Mouse (Mus musculus): Measurements from ENCODE around the gene Gfpt1.
"Not testable (repeated sequence)": the region's sequence is repeated elsewhere in the genome, so short reads cannot be mapped to it uniquely, and the experiment has no call there.

Gene Gfpt1

DNA sequence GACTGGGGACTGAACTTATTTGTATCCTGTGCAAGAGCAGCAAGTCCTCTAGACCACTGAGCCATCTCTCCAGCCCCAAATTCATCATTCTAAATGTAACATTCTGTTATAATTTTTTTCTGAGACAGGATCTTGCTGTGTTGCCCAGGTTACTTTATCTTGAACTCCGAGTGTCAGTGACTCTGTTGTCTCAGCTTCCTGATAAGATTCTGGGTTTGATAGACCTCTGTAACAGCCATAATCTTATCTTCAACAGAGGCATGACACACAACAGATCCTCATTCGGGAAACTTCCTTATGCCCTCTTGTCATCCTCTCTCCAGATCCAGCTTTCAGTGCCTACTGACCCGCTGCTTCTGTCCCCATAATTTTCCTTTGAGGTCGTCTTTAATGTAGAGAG lies 30.1 kb downstream of the Gfpt1 start:
- Histone ChIP-seq H3K4me1 (replicated peaks; ENCODE audit: low read depth, low read length) (no peaks in the 10 kb centered on the region), H3K4me3 (replicated peaks; ENCODE audit: low read length) (no peak overlapping the region), H3K9me3 (ENCODE audit: low read length) (no peaks in the 10 kb centered on the region), H3K27me3 (ENCODE audit: insufficient read depth, low read length) (no peaks in the 10 kb centered on the region), H3K36me3 (ENCODE audit: insufficient read depth, low read length) (peaks cover 54% of the 10 kb centered on the region)
- TF ChIP-seq NANOG (IDR thresholded peaks at IDR 0.05; ENCODE audit: borderline replicate concordance, low read length) (no peak), CTCF (conservative IDR thresholded peaks at IDR 0.05; ENCODE audit: low read length) (no peak), POU5F1 (IDR thresholded peaks at IDR 0.05; ENCODE audit: borderline replicate concordance, low read length) (no peak)

GRCm38 (mm10) chr6:87075092-87075685 lies 32.5 kb downstream of the Gfpt1 start:
- no peak overlapping the region for H3K4me3 ChIP-seq (replicated peaks; ENCODE audit: low read length)
- no peaks in the 10 kb centered on the region for H3K9me3 ChIP-seq (ENCODE audit: low read length)
- no peaks in the 10 kb centered on the region for H3K27me3 ChIP-seq (ENCODE audit: insufficient read depth, low read length)
- no peaks in the 10 kb centered on the region for H3K4me1 ChIP-seq (replicated peaks; ENCODE audit: low read depth, low read length)
- peaks cover 36% of the 10 kb centered on the region for H3K36me3 ChIP-seq (ENCODE audit: insufficient read depth, low read length)
- no peak for TF ChIP-seq CTCF (conservative IDR thresholded peaks at IDR 0.05; ENCODE audit: low read length)

GRCm38 (mm10) chr6:87079457-87079856 lies 36.8 kb downstream of the Gfpt1 start:
- Histone ChIP-seq H3K36me3 (ENCODE audit: insufficient read depth, low read length) (peaks cover 43% of the 10 kb centered on the region), H3K4me3 (replicated peaks; ENCODE audit: low read length) (no peak overlapping the region), H3K27me3 (ENCODE audit: insufficient read depth, low read length) (no peaks in the 10 kb centered on the region), H3K4me1 (replicated peaks; ENCODE audit: low read depth, low read length) (no peaks in the 10 kb centered on the region), H3K9me3 (ENCODE audit: low read length) (no peaks in the 10 kb centered on the region)
- TF ChIP-seq POU5F1 (IDR thresholded peaks at IDR 0.05; ENCODE audit: borderline replicate concordance, low read length) (no peak), NANOG (IDR thresholded peaks at IDR 0.05; ENCODE audit: borderline replicate concordance, low read length) (no peak), CTCF (conservative IDR thresholded peaks at IDR 0.05; ENCODE audit: low read length) (no peak)

DNA sequence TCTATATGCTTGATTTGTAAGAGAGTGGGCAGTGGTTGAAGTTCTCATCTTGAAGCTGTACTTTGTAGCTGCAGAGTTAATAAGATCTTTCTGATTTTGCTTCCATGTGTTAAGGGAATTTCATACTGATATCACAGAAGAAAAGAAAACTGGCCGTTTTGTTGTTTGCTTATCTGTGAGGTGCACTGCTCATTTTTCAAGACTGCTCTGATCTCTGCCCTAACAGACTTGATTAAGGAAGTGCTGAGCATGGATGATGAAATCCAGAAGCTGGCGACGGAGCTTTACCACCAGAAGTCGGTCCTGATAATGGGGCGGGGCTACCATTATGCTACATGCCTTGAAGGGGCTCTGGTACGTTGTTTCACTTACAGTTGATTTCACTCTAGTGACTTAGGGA lies 42.4 kb downstream of the Gfpt1 start:
- H3K4me1 ChIP-seq (replicated peaks; ENCODE audit: low read depth, low read length): no peaks in the 10 kb centered on the region
- H3K4me3 ChIP-seq (replicated peaks; ENCODE audit: low read length): no peak overlapping the region
- TF ChIP-seq NANOG (IDR thresholded peaks at IDR 0.05; ENCODE audit: borderline replicate concordance, low read length): no peak
- TF ChIP-seq POU5F1 (IDR thresholded peaks at IDR 0.05; ENCODE audit: borderline replicate concordance, low read length): no peak
- no peak for TF ChIP-seq CTCF (conservative IDR thresholded peaks at IDR 0.05; ENCODE audit: low read length)
- no peaks in the 10 kb centered on the region for H3K27me3 ChIP-seq (ENCODE audit: insufficient read depth, low read length)
- no peaks in the 10 kb centered on the region for H3K9me3 ChIP-seq (ENCODE audit: low read length)
- peaks cover 64% of the 10 kb centered on the region for H3K36me3 ChIP-seq (ENCODE audit: insufficient read depth, low read length)

DNA sequence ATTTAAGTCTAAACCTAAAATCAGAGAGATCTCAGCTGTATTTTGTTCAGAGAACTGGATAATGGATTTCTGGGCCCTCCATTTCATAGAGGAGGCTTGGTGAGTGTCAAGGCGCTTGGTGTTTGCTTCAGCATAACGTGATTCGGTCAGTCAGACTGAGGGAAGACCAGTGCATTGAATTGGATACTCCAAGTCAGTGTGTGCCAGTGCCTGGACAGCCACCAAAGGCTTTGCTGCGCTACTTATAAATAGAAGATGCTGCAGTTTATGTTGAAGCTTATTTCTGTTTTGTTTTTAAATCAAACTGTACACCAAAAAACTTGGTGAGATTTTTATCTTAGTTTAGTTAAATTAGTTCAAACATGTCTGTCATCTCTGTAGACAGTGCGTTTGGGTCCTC lies 45.7 kb downstream of the Gfpt1 start:
- Histone ChIP-seq H3K27me3 (ENCODE audit: insufficient read depth, low read length) (no peaks in the 10 kb centered on the region), H3K36me3 (ENCODE audit: insufficient read depth, low read length) (peaks cover 50% of the 10 kb centered on the region), H3K9me3 (ENCODE audit: low read length) (no peaks in the 10 kb centered on the region), H3K4me3 (replicated peaks; ENCODE audit: low read length) (no peak overlapping the region), H3K4me1 (replicated peaks; ENCODE audit: low read depth, low read length) (no peaks in the 10 kb centered on the region)
- TF ChIP-seq POU5F1 (IDR thresholded peaks at IDR 0.05; ENCODE audit: borderline replicate concordance, low read length) (no peak), CTCF (conservative IDR thresholded peaks at IDR 0.05; ENCODE audit: low read length) (no peak), NANOG (IDR thresholded peaks at IDR 0.05; ENCODE audit: borderline replicate concordance, low read length) (no peak)

GRCm38 (mm10) chr6:87090877-87091276 lies 48.2 kb downstream of the Gfpt1 start:
- Histone ChIP-seq H3K4me3 (replicated peaks; ENCODE audit: low read length) (no peak overlapping the region), H3K27me3 (ENCODE audit: insufficient read depth, low read length) (no peaks in the 10 kb centered on the region)
- no peak for TF ChIP-seq CTCF (conservative IDR thresholded peaks at IDR 0.05; ENCODE audit: low read length)
- no peak for TF ChIP-seq POU5F1 (IDR thresholded peaks at IDR 0.05; ENCODE audit: borderline replicate concordance, low read length)
- no peak for TF ChIP-seq NANOG (IDR thresholded peaks at IDR 0.05; ENCODE audit: borderline replicate concordance, low read length)

GRCm38 (mm10) chr6:87092476-87092875 lies 49.8 kb downstream of the Gfpt1 start:
- no peaks in the 10 kb centered on the region for H3K9me3 ChIP-seq (ENCODE audit: low read length)
- no peak for TF ChIP-seq POU5F1 (IDR thresholded peaks at IDR 0.05; ENCODE audit: borderline replicate concordance, low read length)
- TF ChIP-seq CTCF (conservative IDR thresholded peaks at IDR 0.05; ENCODE audit: low read length): no peak
- no peak for TF ChIP-seq NANOG (IDR thresholded peaks at IDR 0.05; ENCODE audit: borderline replicate concordance, low read length)
- H3K4me1 ChIP-seq (replicated peaks; ENCODE audit: low read depth, low read length): no peaks in the 10 kb centered on the region

More at GRCm38 (mm10) chr6:87090877-87091276, 48.2 kb downstream of the Gfpt1 start:
- no peaks in the 10 kb centered on the region for H3K4me1 ChIP-seq (replicated peaks; ENCODE audit: low read depth, low read length)
- H3K9me3 ChIP-seq (ENCODE audit: low read length): no peaks in the 10 kb centered on the region
- H3K36me3 ChIP-seq (ENCODE audit: insufficient read depth, low read length): peaks cover 27% of the 10 kb centered on the region

DNA sequence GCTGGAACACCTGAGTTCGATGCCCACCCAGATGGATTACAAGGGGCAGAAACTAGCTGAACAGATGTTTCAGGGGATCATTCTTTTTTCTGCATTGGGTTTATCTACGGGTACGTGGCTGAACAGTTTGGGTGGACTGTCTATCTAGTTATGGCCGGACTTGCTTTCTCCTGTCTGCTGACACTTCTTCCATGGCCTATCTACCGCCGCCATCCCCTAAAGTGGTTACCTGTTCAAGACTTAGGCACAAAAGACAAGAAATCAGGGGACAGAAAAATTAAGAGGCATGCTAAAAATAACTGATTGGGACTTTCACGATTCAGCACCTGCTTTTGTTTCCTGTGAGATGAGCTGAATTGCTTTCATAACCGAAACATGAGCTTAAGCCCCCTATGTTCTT lies 51.0 kb downstream of the Gfpt1 start:
- H3K27me3 ChIP-seq (ENCODE audit: insufficient read depth, low read length); H3K4me1 ChIP-seq (replicated peaks; ENCODE audit: low read depth, low read length); H3K36me3 ChIP-seq (ENCODE audit: insufficient read depth, low read length); H3K9me3 ChIP-seq (ENCODE audit: low read length); H3K4me3 ChIP-seq (replicated peaks; ENCODE audit: low read length): not testable (repeated sequence)

More at GRCm38 (mm10) chr6:87092476-87092875, 49.8 kb downstream of the Gfpt1 start:
- Histone ChIP-seq H3K27me3 (ENCODE audit: insufficient read depth, low read length) (no peaks in the 10 kb centered on the region), H3K36me3 (ENCODE audit: insufficient read depth, low read length) (peaks cover 14% of the 10 kb centered on the region), H3K4me3 (replicated peaks; ENCODE audit: low read length) (no peak overlapping the region)

GRCm38 (mm10) chr6:87099261-87099660 lies 56.6 kb downstream of the Gfpt1 start:
- no peaks in the 10 kb centered on the region for H3K27me3 ChIP-seq (ENCODE audit: insufficient read depth, low read length)
- H3K36me3 ChIP-seq (ENCODE audit: insufficient read depth, low read length): no peaks in the 10 kb centered on the region
- peaks cover 4% of the 10 kb centered on the region; the same call in 1 of the 2 replicates for H3K4me1 ChIP-seq (replicated peaks; ENCODE audit: low read depth, low read length)
- TF ChIP-seq CTCF (conservative IDR thresholded peaks at IDR 0.05; ENCODE audit: low read length) (no peak), NANOG (IDR thresholded peaks at IDR 0.05; ENCODE audit: borderline replicate concordance, low read length) (no peak), POU5F1 (IDR thresholded peaks at IDR 0.05; ENCODE audit: borderline replicate concordance, low read length) (no peak)
- H3K9me3 ChIP-seq (ENCODE audit: low read length): no peaks in the 10 kb centered on the region
- no peak overlapping the region for H3K4me3 ChIP-seq (replicated peaks; ENCODE audit: low read length)

Measured in E14TG2a.4 (cell line).